Mouse (Mus musculus) heart, postnatal 4 days (tissue): ENCODE results near the gene Spata31d1a. TPM values are rescaled to one million over a fixed set of nuclear protein-coding genes. Genes with fewer than 3 reads are reported as not detected.

ENCODE experiments used
- DNase-seq: peaks from one replicate; pipeline ENCODE4 v3.0.0; 2021
- total RNA-seq, 2 experiments: library from RNA; stranded (reverse); gene quantifications; 2 replicates each; pipeline ENCODE4 v1.2.3; 2021

Gene Spata31d1a
- total RNA-seq, 2 experiments from 2014 or later = not detected

- no peak for DNase-seq
Observed at GRCm38 (mm10) chr13:59663939-59664712, 46.0 kb downstream of the Spata31d1a start.

GRCm38 (mm10) chr13:59661966-59662365 lies 48.2 kb downstream of the Spata31d1a start:
- no peak for DNase-seq

GRCm38 (mm10) chr13:59661387-59661786 lies 48.7 kb downstream of the Spata31d1a start:
- DNase-seq = no peak

GRCm38 (mm10) chr13:59660371-59660770 lies 49.8 kb downstream of the Spata31d1a start:
- DNase-seq = no peak

- no peak for DNase-seq
Observed at GRCm38 (mm10) chr13:59657781-59658180, 52.3 kb downstream of the Spata31d1a start.

- no peak for DNase-seq
Observed at GRCm38 (mm10) chr13:59656975-59657388, 53.1 kb downstream of the Spata31d1a start.

GRCm38 (mm10) chr13:59656316-59656832 lies 53.8 kb downstream of the Spata31d1a start:
- no peak for DNase-seq

- no peak for DNase-seq
Observed at GRCm38 (mm10) chr13:59655718-59656315, 54.3 kb downstream of the Spata31d1a start.

- no peak for DNase-seq
Observed at GRCm38 (mm10) chr13:59654465-59654864, 55.7 kb downstream of the Spata31d1a start.

GRCm38 (mm10) chr13:59653136-59653535 lies 57.0 kb downstream of the Spata31d1a start:
- DNase-seq = no peak

GRCm38 (mm10) chr13:59652651-59653050 lies 57.5 kb downstream of the Spata31d1a start:
- no peak for DNase-seq

Other genes with a start within 250 kb of the Spata31d1a start
- 10 to 100 TPM; 38.2 to 38.7 TPM for gene Agtpbp1, start 125.1 kb downstream of the Spata31d1a start, total RNA-seq
- gene Naa35, start 125.1 kb downstream of the Spata31d1a start, total RNA-seq = 10 to 100 TPM; 81.9 to 98.9 TPM
- 10 to 100 TPM; 29.0 to 31.5 TPM for gene Golm1, start 34.5 kb downstream of the Spata31d1a start, total RNA-seq
- gene 4921517D22Rik, start 16.2 kb downstream of the Spata31d1a start, total RNA-seq = not detected
- not detected for gene Spata31d1b, start 2.0 kb upstream of the Spata31d1a start, total RNA-seq
- gene Spata31d1d, start 21.4 kb upstream of the Spata31d1a start, total RNA-seq = not detected
- gene 1700014D04Rik, start 36.4 kb upstream of the Spata31d1a start, total RNA-seq = under 1 TPM; 0.14 to 0.38 TPM
- 100 to 1,000 TPM; 158 to 168 TPM for gene Isca1, start 59.5 kb upstream of the Spata31d1a start, total RNA-seq
- gene Gm49354, start 71.9 kb upstream of the Spata31d1a start, total RNA-seq = not detected
- gene Tut7, start 112.8 kb upstream of the Spata31d1a start, total RNA-seq = 10 to 100 TPM; 52.2 to 54.1 TPM